In genomic region chr9:32743642-32744161, GRCm38 (mm10) we compare ENCODE assay signal across 16 mouse cellular contexts.
DNase-seq lines count a peak whose midpoint lies in the region; ATAC-seq and TF ChIP-seq lines count a peak whose summit lies in the region.
"Had no signal": no experiment of that assay in that cellular context is flagged by ENCODE, and none has a peak within 500 bp of the region (broad histone marks: within the 10 kb centered on the region; RNA-seq: fewer than 3 reads in every experiment).

No protein-coding gene starts in this region.

- H3K9me3 ChIP-seq in heart, embryonic 12.5 days (replicated peaks) = no peaks in the 10 kb centered on the region
- no peaks in the 10 kb centered on the region for H3K9me3 ChIP-seq in heart, embryonic 11.5 days (replicated peaks; ENCODE audit: control insufficient read depth, low read length)
- H3K9me3 ChIP-seq in kidney, postnatal 0 days (replicated peaks; ENCODE audit: low read length) = no peaks in the 10 kb centered on the region
- H3K9me3 ChIP-seq: forebrain, embryonic 12.5 days; megakaryocyte, embryonic 14.5 days; neural tube, embryonic 12.5 days had no signal

- H3K27me3 ChIP-seq in heart, embryonic 12.5 days (replicated peaks) = no peaks in the 10 kb centered on the region
- H3K27me3 ChIP-seq in heart, embryonic 11.5 days (ENCODE audit: control insufficient read depth, insufficient read depth, low read length) = no peaks in the 10 kb centered on the region
- no peaks in the 10 kb centered on the region for H3K27me3 ChIP-seq in kidney, postnatal 0 days (ENCODE audit: insufficient read depth, low read length)
- H3K27me3 ChIP-seq: forebrain, embryonic 12.5 days; neural tube, embryonic 12.5 days had no signal

- H3K4me1 ChIP-seq in heart, embryonic 12.5 days (replicated peaks) = peaks cover 35% of the 10 kb centered on the region
- H3K4me1 ChIP-seq in heart, embryonic 11.5 days (ENCODE audit: control insufficient read depth, insufficient read depth, low read length) = peaks cover 21% of the 10 kb centered on the region
- 0 out of 2 replicates have a peak, but pooled peaks cover 21% of the 10 kb centered on the region for H3K4me1 ChIP-seq in kidney, postnatal 0 days (replicated peaks; ENCODE audit: insufficient read depth, low read length)
- H3K4me1 ChIP-seq: forebrain, embryonic 12.5 days; neural tube, embryonic 12.5 days had no signal

- TF ChIP-seq CTCF in kidney, postnatal 0 days (IDR thresholded peaks at IDR 0.05; ENCODE audit: low read depth) = no peak

- 0 out of 2 replicates have a peak overlapping the region, but pooled peaks have one; percentile 29 for H3K27ac ChIP-seq in heart, embryonic 12.5 days (ENCODE audit: poor library complexity, severe bottlenecking)
- H3K27ac ChIP-seq in heart, embryonic 11.5 days (ENCODE audit: low read depth, low read length) = no peak overlapping the region
- H3K27ac ChIP-seq in kidney, postnatal 0 days = peak overlapping the region; percentile 81
- H3K27ac ChIP-seq: forebrain, embryonic 12.5 days; neural tube, embryonic 12.5 days had no signal

- peaks cover 38% of the 10 kb centered on the region for H3K36me3 ChIP-seq in heart, embryonic 12.5 days
- no peaks in the 10 kb centered on the region for H3K36me3 ChIP-seq in heart, embryonic 11.5 days (ENCODE audit: control insufficient read depth, insufficient read depth, low read length)
- peaks cover 8% of the 10 kb centered on the region for H3K36me3 ChIP-seq in kidney, postnatal 0 days (ENCODE audit: insufficient read depth, low read length)
- H3K36me3 ChIP-seq: forebrain, embryonic 12.5 days; G1E; neural tube, embryonic 12.5 days had no signal

- ATAC-seq in heart, embryonic 12.5 days (ENCODE audit: insufficient number of reproducible peaks, low FRiP score) = no peak
- ATAC-seq in heart, embryonic 11.5 days (replicated peaks; ENCODE audit: insufficient number of reproducible peaks, low FRiP score, low TSS enrichment) = no peak
- ATAC-seq in kidney, postnatal 0 days (replicated peaks; ENCODE audit: low FRiP score, low read depth) = 0 out of 2 replicates have a peak, but pooled peaks have one; percentile 21
- ATAC-seq: midbrain, embryonic 16.5 days had no signal

- 67% methylated on average over 9 of the region's 9 CpGs for WGBS in heart, embryonic 12.5 days
- WGBS in heart, embryonic 11.5 days (ENCODE audit: insufficient replicate concordance) = 71% methylated on average over 9 of the region's 9 CpGs
- 68% methylated on average over 9 of the region's 9 CpGs for WGBS in kidney, postnatal 0 days

- H3K4me2 ChIP-seq in heart, embryonic 12.5 days = no peak overlapping the region
- H3K4me2 ChIP-seq in heart, embryonic 11.5 days = no peak overlapping the region
- peak overlapping the region; percentile 24; the same call in 1 of the 2 replicates for H3K4me2 ChIP-seq in kidney, postnatal 0 days (ENCODE audit: low read length)
- H3K4me2 ChIP-seq: forebrain, embryonic 12.5 days; neural tube, embryonic 12.5 days had no signal

- no peak overlapping the region for H3K9ac ChIP-seq in heart, embryonic 12.5 days
- H3K9ac ChIP-seq in heart, embryonic 11.5 days (ENCODE audit: low read depth, low read length) = no peak overlapping the region
- no peak overlapping the region for H3K9ac ChIP-seq in kidney, postnatal 0 days (ENCODE audit: low read depth, low read length)
- H3K9ac ChIP-seq: forebrain, embryonic 12.5 days; neural tube, embryonic 12.5 days had no signal

- H3K4me3 ChIP-seq in heart, embryonic 12.5 days = no peak overlapping the region
- no peak overlapping the region for H3K4me3 ChIP-seq in heart, embryonic 11.5 days (ENCODE audit: low read depth, low read length)
- H3K4me3 ChIP-seq in kidney, postnatal 0 days (replicated peaks; ENCODE audit: low read depth, low read length) = no peak overlapping the region
- H3K4me3 ChIP-seq: forebrain, embryonic 12.5 days; megakaryocyte, embryonic 14.5 days; neural tube, embryonic 12.5 days had no signal

- DNase-seq in kidney, postnatal 0 days (ENCODE audit: low spot score) = no peak
- DNase-seq in kidney, adult 9 months = no peak
- peak; percentile 31 for DNase-seq in thymus, postnatal 4 days
- no peak for DNase-seq in thymus, adult 18-20 months
- DNase-seq in adrenal gland, postnatal 25 days = no peak
- no peak for DNase-seq in cerebellum, adult 18-20 months
- DNase-seq: adrenal gland, postnatal 14 days; cerebellum, adult 9-11 months; lung, adult 18-20 months had no signal
